11 mouse cellular contexts compared by ENCODE assay signal in genomic region chr9:116965691-116966090, GRCm38 (mm10).
A peak's percentile ranks its signal among the peaks of the same experiment; 100 is the strongest.
DNase-seq lines count a peak whose midpoint lies in the region; ATAC-seq and TF ChIP-seq lines count a peak whose summit lies in the region.
"Had no signal": no experiment of that assay in that cellular context is flagged by ENCODE, and none has a peak within 500 bp of the region (broad histone marks: within the 10 kb centered on the region; RNA-seq: fewer than 3 reads in every experiment).

No protein-coding gene starts in this region.

- no peak overlapping the region for H3K9ac ChIP-seq in hindbrain, embryonic 12.5 days
- H3K9ac ChIP-seq in hindbrain, embryonic 11.5 days (ENCODE audit: low read depth, low read length), result no peak overlapping the region
- no peak overlapping the region for H3K9ac ChIP-seq in limb, embryonic 14.5 days (ENCODE audit: low read depth, low read length, severe bottlenecking)

- H3K9me3 ChIP-seq in hindbrain, embryonic 12.5 days (replicated peaks), result no peaks in the 10 kb centered on the region
- no peaks in the 10 kb centered on the region for H3K9me3 ChIP-seq in hindbrain, embryonic 11.5 days (ENCODE audit: control insufficient read depth, low read length)
- 0 out of 2 replicates have a peak, but pooled peaks cover 3% of the 10 kb centered on the region for H3K9me3 ChIP-seq in limb, embryonic 14.5 days (ENCODE audit: control insufficient read depth, low read length)

- TF ChIP-seq POLR2A in limb, embryonic 14.5 days (IDR thresholded peaks at IDR 0.05; ENCODE audit: borderline replicate concordance, extremely low read depth, insufficient read depth, insufficient read length), result no peak
- no peak for TF ChIP-seq POLR2A in thymus, adult 2 months (IDR thresholded peaks at IDR 0.05; ENCODE audit: control insufficient read depth, extremely low read depth, insufficient read depth, low read length, poor library complexity)

- H3K4me2 ChIP-seq in hindbrain, embryonic 12.5 days (replicated peaks), result no peak overlapping the region
- no peak overlapping the region for H3K4me2 ChIP-seq in hindbrain, embryonic 11.5 days (replicated peaks; ENCODE audit: low read depth, low read length)
- H3K4me2 ChIP-seq in limb, embryonic 14.5 days (replicated peaks; ENCODE audit: low read depth, low read length, severe bottlenecking), result peak overlapping the region; percentile 31

- no peaks in the 10 kb centered on the region for H3K36me3 ChIP-seq in hindbrain, embryonic 12.5 days
- no peaks in the 10 kb centered on the region for H3K36me3 ChIP-seq in hindbrain, embryonic 11.5 days (ENCODE audit: control insufficient read depth, insufficient read depth, low read length)
- no peaks in the 10 kb centered on the region for H3K36me3 ChIP-seq in limb, embryonic 14.5 days (ENCODE audit: control insufficient read depth, insufficient read depth, low read length)
- no peaks in the 10 kb centered on the region for H3K36me3 ChIP-seq in thymus, adult 2 months (ENCODE audit: control insufficient read depth, insufficient read depth, low read length)

- no peak for DNase-seq in hindbrain, embryonic 11.5 days (ENCODE audit: low spot score)
- peak; percentile 42 for DNase-seq in embryo, embryonic 11 days
- DNase-seq in gastrocnemius, postnatal 25 days, result peak; percentile 14
- no peak for DNase-seq in limb, embryonic 14.5 days (ENCODE audit: low spot score)
- DNase-seq in cerebellum, adult 8-10 months, result no peak
- DNase-seq in thymus, adult 2 months, result no peak
- no peak for DNase-seq in heart, adult 18-20 months
- DNase-seq: left cerebral cortex, postnatal 4 days; right cerebral cortex, postnatal 25 days had no signal

- H3K4me1 ChIP-seq in hindbrain, embryonic 12.5 days, result peaks cover 8% of the 10 kb centered on the region
- H3K4me1 ChIP-seq in hindbrain, embryonic 11.5 days (replicated peaks; ENCODE audit: control insufficient read depth, insufficient read depth, low read length), result no peaks in the 10 kb centered on the region
- H3K4me1 ChIP-seq in limb, embryonic 14.5 days (ENCODE audit: control insufficient read depth, insufficient read depth, low read length), result peaks cover 8% of the 10 kb centered on the region
- H3K4me1 ChIP-seq in thymus, adult 2 months (replicated peaks; ENCODE audit: control insufficient read depth, insufficient read depth, low read length), result no peaks in the 10 kb centered on the region

- H3K27ac ChIP-seq in hindbrain, embryonic 12.5 days, result peak overlapping the region; percentile 48; the same call in 1 of the 2 replicates
- no peak overlapping the region for H3K27ac ChIP-seq in hindbrain, embryonic 11.5 days (ENCODE audit: low read depth, low read length)
- H3K27ac ChIP-seq in limb, embryonic 14.5 days (replicated peaks; ENCODE audit: low read depth, low read length), result no peak overlapping the region
- H3K27ac ChIP-seq in thymus, adult 2 months (ENCODE audit: control insufficient read depth, insufficient read depth, low read length), result no peak overlapping the region

- ATAC-seq in hindbrain, embryonic 12.5 days (ENCODE audit: low FRiP score), result no peak
- ATAC-seq in hindbrain, embryonic 11.5 days (ENCODE audit: low FRiP score), result no peak
- ATAC-seq in limb, embryonic 14.5 days (ENCODE audit: low FRiP score, low read depth), result no peak

- TF ChIP-seq CTCF in thymus, adult 2 months (IDR thresholded peaks at IDR 0.05; ENCODE audit: borderline replicate concordance, control insufficient read depth, extremely low read depth, insufficient read depth, low read length, poor library complexity), result no peak

- H3K4me3 ChIP-seq in hindbrain, embryonic 12.5 days, result no peak overlapping the region
- no peak overlapping the region for H3K4me3 ChIP-seq in hindbrain, embryonic 11.5 days (ENCODE audit: low read depth, low read length)
- H3K4me3 ChIP-seq in limb, embryonic 14.5 days (replicated peaks; ENCODE audit: low read length), result no peak overlapping the region
- no peak overlapping the region for H3K4me3 ChIP-seq in thymus, adult 2 months (ENCODE audit: control insufficient read depth, insufficient read depth, low read length)

- no peaks in the 10 kb centered on the region for H3K27me3 ChIP-seq in hindbrain, embryonic 12.5 days
- no peaks in the 10 kb centered on the region for H3K27me3 ChIP-seq in hindbrain, embryonic 11.5 days (ENCODE audit: control insufficient read depth, insufficient read depth, low read length)
- H3K27me3 ChIP-seq in limb, embryonic 14.5 days (ENCODE audit: control insufficient read depth, insufficient read depth, low read length), result no peaks in the 10 kb centered on the region
- H3K27me3 ChIP-seq in thymus, adult 2 months (ENCODE audit: control insufficient read depth, insufficient read depth, low read length), result no peaks in the 10 kb centered on the region
- H3K27me3 ChIP-seq: CH12.LX had no signal

- 57% methylated on average over 6 of the region's 6 CpGs for WGBS in hindbrain, embryonic 12.5 days
- WGBS in hindbrain, embryonic 11.5 days, result 66% methylated on average over 6 of the region's 6 CpGs
- 26% methylated on average over 6 of the region's 6 CpGs for WGBS in limb, embryonic 14.5 days
- 97% methylated on average over 6 of the region's 6 CpGs for WGBS in thymus, adult 2 months

Comparison
In these comparisons a context has a peak if more than half of its experiments do, and no peak if none do; other contexts are left out.
1. DNase-seq: peak in embryo, embryonic 11 days (single experiment) and gastrocnemius, postnatal 25 days (single experiment); none in hindbrain, embryonic 11.5 days (single experiment), limb, embryonic 14.5 days (single experiment), cerebellum, adult 8-10 months (single experiment), thymus, adult 2 months (single experiment) and heart, adult 18-20 months (0 of 2).